Mouse (Mus musculus) left cerebral cortex, adult 18-20 months (tissue): Measurements from ENCODE around the gene Tbc1d22b. TPM values are rescaled to one million over a fixed set of nuclear protein-coding genes. Genes with fewer than 3 reads are reported as not detected.
"Not testable (repeated sequence)": the region's sequence is repeated elsewhere in the genome, so short reads cannot be mapped to it uniquely, and the experiment has no call there.

Experiments
- DNase-seq, 2 experiments: peaks; one replicate each; pipeline ENCODE4 v3.0.0; 2021 to 2022; ENCODE audit warnings: low spot score in 2 of 2, mixed read lengths in 1 of 2
- long read RNA-seq, 2 experiments: library from polyadenylated mRNA; stranded (forward); transcript quantifications; one replicate each; pipeline ENCODE4 v2.0.0; 2021
- total RNA-seq, 2 experiments: library from RNA; stranded (reverse); gene quantifications; 2 replicates each; pipeline ENCODE4 v1.2.3; 2021

Gene Tbc1d22b
- total RNA-seq = 10 to 100 TPM; 36.4 to 38.5 TPM
- long read RNA-seq, experiment 1, transcript Tbc1d22b-201 (13 exons, 3,595 nt) = major isoform, 40 of 61 reads
- long read RNA-seq, experiment 1, partial matches to known transcripts = 13 of 61 reads
- long read RNA-seq, experiment 1, other reads (novel, unspliced or antisense) = 7 of 61 reads
- long read RNA-seq, experiment 2, transcript Tbc1d22b-201 (13 exons, 3,595 nt) = major isoform, 15 of 22 reads
- long read RNA-seq, experiment 2, partial matches to known transcripts = 4 of 22 reads
- long read RNA-seq, experiment 2, other reads (novel, unspliced or antisense) = 3 of 22 reads

- DNase-seq = peak; percentile 95 to 96
Measured at GRCm38 (mm10) chr17:29549543-29550428, at the start of gene Tbc1d22b, which contains the start of gene Gm17657. Gene Tbc1d22b, plus strand, starts transcription at chr17:29549785. Gene Gm17657, minus strand, starts transcription at chr17:29549638.

- DNase-seq = no peak
Measured at GRCm38 (mm10) chr17:29500243-29500740, 49.3 kb upstream of the Tbc1d22b start.

GRCm38 (mm10) chr17:29500802-29501469, 48.6 kb upstream of the Tbc1d22b start:
- no peak for DNase-seq

- DNase-seq = no peak
Measured at GRCm38 (mm10) chr17:29502005-29502668, 47.4 kb upstream of the Tbc1d22b start.

- no peak for DNase-seq
Measured at GRCm38 (mm10) chr17:29502669-29503665, 46.6 kb upstream of the Tbc1d22b start.

GRCm38 (mm10) chr17:29503700-29504099, 45.9 kb upstream of the Tbc1d22b start:
- DNase-seq = no peak

- DNase-seq = no peak
Measured at GRCm38 (mm10) chr17:29508927-29509608, 40.5 kb upstream of the Tbc1d22b start.

GRCm38 (mm10) chr17:29510691-29511090, 38.9 kb upstream of the Tbc1d22b start:
- no peak for DNase-seq

- no peak for DNase-seq
Measured at GRCm38 (mm10) chr17:29513044-29513730, 36.4 kb upstream of the Tbc1d22b start.

- DNase-seq = peak; percentile 85 to 88
Measured at GRCm38 (mm10) chr17:29514435-29514834, 35.1 kb upstream of the Tbc1d22b start.

- not testable (repeated sequence) for DNase-seq
Measured at GRCm38 (mm10) chr17:29518665-29519064, 30.9 kb upstream of the Tbc1d22b start.

GRCm38 (mm10) chr17:29519731-29520130, 29.9 kb upstream of the Tbc1d22b start:
- DNase-seq = no peak

- DNase-seq = no peak
Measured at GRCm38 (mm10) chr17:29525613-29526012, 24.0 kb upstream of the Tbc1d22b start.

GRCm38 (mm10) chr17:29528568-29529187, 20.9 kb upstream of the Tbc1d22b start:
- no peak for DNase-seq

- DNase-seq = no peak
Measured at GRCm38 (mm10) chr17:29530508-29530907, 19.1 kb upstream of the Tbc1d22b start.

- DNase-seq = no peak
Measured at GRCm38 (mm10) chr17:29531278-29531677, 18.3 kb upstream of the Tbc1d22b start.

- DNase-seq = no peak
Measured at GRCm38 (mm10) chr17:29531757-29532384, 17.7 kb upstream of the Tbc1d22b start.
